Mouse (Mus musculus): ENCODE measurements around the gene Dok1.

DNA sequence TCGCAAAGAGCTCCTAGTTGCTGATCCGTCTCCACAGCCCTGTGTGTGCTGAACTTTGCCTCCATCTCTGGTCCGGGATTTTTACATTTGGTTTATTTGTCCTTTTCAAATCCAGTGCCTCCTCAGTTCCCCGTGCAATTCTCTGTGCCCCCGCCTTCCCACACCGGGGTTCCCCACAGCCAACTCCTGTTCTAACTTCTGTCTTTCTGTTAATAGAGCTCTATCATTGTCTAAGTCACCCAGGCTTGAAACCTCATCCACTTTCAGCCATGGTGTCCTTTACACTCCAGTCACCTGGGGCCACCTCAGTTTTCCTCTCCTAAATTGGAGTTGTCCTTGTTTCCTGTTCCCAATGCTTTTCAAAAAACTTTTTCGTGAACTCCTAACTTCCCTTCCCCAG, 22.0 kb downstream of the Dok1 start:
- no peak for TF ChIP-seq CTCF (IDR thresholded peaks at IDR 0.05; ENCODE audit: borderline replicate concordance, control insufficient read depth, extremely low read depth, insufficient read depth, low read length, poor library complexity)
- no peak for TF ChIP-seq POLR2A (IDR thresholded peaks at IDR 0.05; ENCODE audit: control insufficient read depth, extremely low read depth, insufficient read depth, low read length, poor library complexity)

Measured in thymus, adult 2 months (tissue).